Mouse (Mus musculus) forebrain, embryonic 10.5 days (tissue): ENCODE results near the gene Fryl. TPM values are rescaled to one million over a fixed set of nuclear protein-coding genes. Genes with fewer than 3 reads are reported as not detected.

Experiments
- DNase-seq: peaks from one replicate; pipeline ENCODE4 v3.0.0-alpha.2; 2017; ENCODE audit warnings: low spot score; ENCODE audit errors: extremely low spot score
- H3K27ac ChIP-seq: fragments of 300-500 bp; sonication (generic); 2 replicates; pipeline ENCODE4 v1.5.1; 2016; ENCODE audit warnings: mild to moderate bottlenecking
- H3K27me3 ChIP-seq: fragments of 300-500 bp; sonication (generic); 2 replicates; pipeline ENCODE4 v1.6.1; 2016; ENCODE audit warnings: mild to moderate bottlenecking; ENCODE audit not compliant: poor library complexity, severe bottlenecking
- H3K36me3 ChIP-seq: fragments of 300-500 bp; sonication (generic); replicated peaks from 2 replicates; pipeline ENCODE4 v1.6.1; 2016; ENCODE audit warnings: mild to moderate bottlenecking, moderate library complexity
- H3K4me1 ChIP-seq: fragments of 300-500 bp; sonication (generic); 2 replicates; pipeline ENCODE4 v1.6.1; 2016
- H3K4me3 ChIP-seq: fragments of 300-500 bp; sonication (generic); 2 replicates; pipeline ENCODE4 v1.5.1; 2016; ENCODE audit warnings: mild to moderate bottlenecking, moderate library complexity
- H3K9me3 ChIP-seq: fragments of 300-500 bp; sonication (generic); 2 replicates; pipeline ENCODE4 v1.6.1; 2016; ENCODE audit warnings: mild to moderate bottlenecking, moderate library complexity
- WGBS: fragments of 180-500 bp; shearing (Covaris S2); methylation state at CpG from one replicate; pipeline ENCODE4 v1.1.7; 2016; 5-methylcytosine and 5-hydroxymethylcytosine counted together
- polyA plus RNA-seq: library from polyadenylated mRNA; unstranded; fragments of >200 nt; fragmentation: Nextera tagmentation; extraction: Ambion mirVana; gene quantifications from 2 replicates; pipeline ENCODE4 v1.2.1, GENCODE M21; 2016

The Fryl gene
- polyA plus RNA-seq, 1 experiment from 2014 or later: 28.0 TPM

DNA sequence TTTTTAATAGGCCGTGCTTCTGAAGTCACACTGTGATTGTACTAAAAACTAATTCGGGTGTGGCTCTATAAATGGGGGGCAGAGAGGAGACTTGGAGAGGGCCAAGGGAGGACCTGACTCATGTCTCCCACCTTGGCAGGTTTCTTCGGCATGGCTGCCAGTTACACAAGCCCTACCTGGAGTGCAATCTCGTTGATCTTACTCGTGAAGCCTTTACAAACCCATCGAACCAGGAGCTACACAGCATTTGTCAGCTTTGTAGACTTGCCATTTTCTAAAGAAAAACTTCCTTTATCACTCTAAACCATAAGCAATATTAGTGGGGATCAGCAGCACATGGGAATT, 45.5 kb downstream of the Fryl start:
- no peak for DNase-seq
- no peaks in the 10 kb centered on the region for H3K27me3 ChIP-seq
- 93% methylated on average over 6 of the region's 6 CpGs for WGBS
- peaks cover 51% of the 10 kb centered on the region for H3K36me3 ChIP-seq
- H3K4me3 ChIP-seq: no peak overlapping the region
- H3K4me1 ChIP-seq: peaks cover 23% of the 10 kb centered on the region
- no peak overlapping the region for H3K27ac ChIP-seq
- no peaks in the 10 kb centered on the region for H3K9me3 ChIP-seq

DNA sequence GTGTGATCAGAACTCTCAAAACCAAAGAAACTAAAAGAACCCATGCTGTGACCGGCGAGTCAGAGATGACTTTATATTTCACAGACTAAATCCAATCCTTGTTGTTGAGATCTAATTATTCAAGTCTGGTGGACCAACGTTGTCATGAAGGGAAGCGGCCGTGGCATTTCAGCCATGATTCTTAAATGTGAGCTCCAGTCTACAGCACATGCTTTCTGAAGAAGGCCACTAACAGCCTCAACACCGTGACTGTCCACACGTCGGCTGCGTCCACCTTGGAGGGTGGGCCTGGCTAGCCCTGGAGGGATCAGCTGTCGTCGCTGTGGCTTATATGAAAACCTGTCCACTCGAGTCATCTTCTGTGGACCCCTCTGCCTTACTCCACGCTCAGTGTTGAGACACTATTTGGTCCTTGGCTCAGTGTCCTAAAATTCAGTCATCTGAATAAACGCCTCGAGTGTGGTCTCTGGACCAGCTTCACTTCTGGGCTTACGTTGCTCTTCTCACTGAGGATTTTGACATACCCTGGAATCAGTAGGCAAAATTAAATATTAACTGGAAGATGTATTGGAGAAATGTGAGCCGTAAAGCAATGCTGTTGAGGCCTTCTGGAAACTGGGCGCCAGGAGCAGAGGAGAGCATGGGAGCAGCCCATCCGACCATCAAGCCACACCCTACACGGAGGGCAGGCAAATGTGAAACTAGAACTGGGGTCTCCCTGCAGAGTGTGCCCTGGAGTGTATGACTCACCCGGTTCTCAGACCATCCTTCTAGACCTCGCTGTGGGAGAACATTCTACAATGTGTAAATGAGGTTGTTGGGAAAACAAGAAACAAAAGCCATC, 46.1 kb downstream of the Fryl start:
- Histone ChIP-seq H3K27me3 (no peaks in the 10 kb centered on the region), H3K9me3 (no peaks in the 10 kb centered on the region), H3K4me1 (peaks cover 23% of the 10 kb centered on the region), H3K27ac (no peak overlapping the region), H3K36me3 (peaks cover 51% of the 10 kb centered on the region), H3K4me3 (no peak overlapping the region)
- 94% methylated on average over 22 of the region's 22 CpGs for WGBS
- no peak for DNase-seq

DNA sequence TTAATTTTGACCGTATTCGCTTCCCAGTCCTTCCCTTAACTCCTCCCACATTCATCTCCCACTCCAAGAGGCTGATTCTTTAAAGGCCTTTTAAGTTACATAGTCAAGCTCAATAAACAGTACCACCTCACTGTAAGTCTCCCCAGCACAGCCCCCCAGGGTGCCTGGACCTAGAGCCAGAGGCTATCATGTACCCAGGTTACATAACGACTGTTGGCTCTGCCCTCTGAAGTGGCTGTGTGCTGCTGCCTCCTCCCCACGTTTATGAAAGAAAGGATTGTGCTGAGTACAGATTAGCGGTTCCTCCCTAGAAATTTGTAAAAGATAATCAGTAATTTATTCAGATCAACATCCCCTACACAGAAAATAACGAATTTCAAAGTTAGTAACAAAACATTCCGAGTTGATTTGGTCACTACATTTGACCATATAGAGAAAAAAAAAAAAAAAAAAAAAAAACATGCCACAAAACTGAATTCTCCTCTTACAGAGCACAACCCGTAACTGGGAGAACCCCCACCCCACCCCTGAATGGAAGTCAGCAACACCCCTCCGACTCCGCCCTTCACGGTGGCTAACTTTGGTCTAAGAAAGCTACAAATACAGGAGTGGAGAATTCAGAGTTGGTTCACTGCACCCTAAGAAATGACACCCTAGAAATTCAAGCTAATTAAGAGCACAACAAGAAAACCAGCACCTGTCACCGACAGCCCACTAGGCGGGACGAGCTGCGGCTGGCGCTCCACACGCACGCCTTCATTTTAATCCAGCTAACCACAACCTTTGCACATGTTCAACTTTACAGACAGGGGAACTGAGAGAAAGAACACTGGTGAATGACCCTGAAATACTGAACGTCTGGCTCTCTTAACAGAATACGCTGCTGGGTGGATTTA, 47.0 kb downstream of the Fryl start:
- WGBS: 76% methylated on average over 20 of the region's 20 CpGs
- Histone ChIP-seq H3K27me3 (no peaks in the 10 kb centered on the region), H3K27ac (0 out of 2 replicates have a peak overlapping the region, but pooled peaks have one; percentile 44), H3K36me3 (peaks cover 52% of the 10 kb centered on the region), H3K4me3 (no peak overlapping the region), H3K4me1 (peaks cover 23% of the 10 kb centered on the region), H3K9me3 (no peaks in the 10 kb centered on the region)
- no peak for DNase-seq

DNA sequence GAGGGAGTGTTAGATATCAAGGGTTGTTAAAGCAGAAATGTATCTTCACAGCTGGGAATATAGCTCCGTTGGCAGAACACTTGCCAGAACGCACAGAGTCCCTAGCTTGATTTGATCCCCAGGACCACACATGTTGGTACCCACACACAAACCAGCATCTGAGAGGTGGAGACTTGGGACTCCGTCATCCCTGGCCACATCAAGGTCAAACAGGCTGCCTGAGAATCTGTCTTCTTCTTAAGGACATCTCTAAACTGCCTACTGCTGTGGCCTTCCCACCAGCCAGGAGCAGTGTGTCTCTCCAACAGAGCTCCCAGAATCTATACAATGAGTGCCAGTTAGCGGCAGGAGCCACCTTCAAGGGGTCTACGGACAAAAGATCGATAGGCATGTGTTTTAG, 47.8 kb downstream of the Fryl start:
- Histone ChIP-seq H3K27ac (0 out of 2 replicates have a peak overlapping the region, but pooled peaks have one; percentile 44), H3K36me3 (peaks cover 52% of the 10 kb centered on the region), H3K27me3 (no peaks in the 10 kb centered on the region), H3K9me3 (no peaks in the 10 kb centered on the region), H3K4me3 (no peak overlapping the region), H3K4me1 (peaks cover 23% of the 10 kb centered on the region)
- no peak for DNase-seq
- 86% methylated on average over 6 of the region's 6 CpGs for WGBS

DNA sequence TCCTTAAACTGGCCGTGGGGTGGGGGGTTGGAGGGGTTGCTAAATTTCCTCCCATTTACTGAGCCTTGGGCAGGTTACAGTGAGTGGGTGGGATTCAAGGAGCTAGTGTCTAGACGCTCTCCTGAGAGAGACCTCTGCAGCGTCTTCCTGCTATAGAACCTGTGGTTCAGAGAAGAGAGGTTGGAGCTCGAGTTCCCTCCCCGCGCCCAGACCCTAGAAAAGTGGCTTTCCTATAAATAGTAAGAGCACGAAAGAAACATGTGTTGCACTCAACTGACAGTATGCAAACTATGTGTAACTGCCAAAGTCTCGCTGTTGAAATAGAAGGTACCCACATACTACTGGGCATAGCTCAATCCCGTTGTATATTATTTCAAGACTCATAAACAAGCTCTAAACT, 49.7 kb downstream of the Fryl start:
- no peak overlapping the region for H3K27ac ChIP-seq
- H3K4me3 ChIP-seq: no peak overlapping the region
- WGBS: 90% methylated on average over 9 of the region's 9 CpGs
- H3K4me1 ChIP-seq: peaks cover 23% of the 10 kb centered on the region
- peaks cover 36% of the 10 kb centered on the region for H3K36me3 ChIP-seq
- H3K27me3 ChIP-seq: no peaks in the 10 kb centered on the region
- DNase-seq: no peak
- H3K9me3 ChIP-seq: no peaks in the 10 kb centered on the region

DNA sequence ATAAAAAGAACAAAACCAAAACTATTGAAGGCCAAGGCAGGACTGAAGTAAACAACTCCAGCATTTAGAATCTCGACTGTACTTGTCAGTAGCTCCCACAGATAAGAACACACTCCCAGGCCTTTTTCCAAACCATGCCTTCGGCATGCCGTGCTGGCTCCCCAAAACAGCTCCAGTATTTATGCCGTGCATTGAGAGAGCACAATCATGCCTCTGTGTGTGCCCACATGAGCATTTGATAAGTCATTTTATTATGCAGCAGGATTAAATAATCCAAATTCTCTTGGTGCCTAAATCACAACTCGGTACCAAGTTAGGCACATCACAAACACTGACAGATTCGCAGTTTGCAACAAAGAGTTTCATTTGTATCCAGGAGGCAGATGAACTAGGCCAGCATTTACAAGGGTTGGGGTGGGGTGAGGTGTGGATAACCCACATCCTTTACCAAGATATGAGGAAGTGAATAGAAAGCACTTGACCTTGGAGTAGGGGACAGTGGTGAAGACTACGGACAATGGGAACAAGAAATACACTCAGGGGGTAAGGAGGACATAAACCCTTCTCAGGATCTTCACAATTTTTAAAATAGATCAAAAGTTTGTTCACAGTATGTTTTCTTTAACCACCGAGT, 50.3 kb downstream of the Fryl start:
- DNase-seq: no peak
- WGBS: 89% methylated on average over 8 of the region's 8 CpGs
- H3K27ac ChIP-seq: no peak overlapping the region
- no peak overlapping the region for H3K4me3 ChIP-seq
- H3K9me3 ChIP-seq: no peaks in the 10 kb centered on the region
- H3K4me1 ChIP-seq: peaks cover 23% of the 10 kb centered on the region
- H3K27me3 ChIP-seq: no peaks in the 10 kb centered on the region
- peaks cover 36% of the 10 kb centered on the region for H3K36me3 ChIP-seq

DNA sequence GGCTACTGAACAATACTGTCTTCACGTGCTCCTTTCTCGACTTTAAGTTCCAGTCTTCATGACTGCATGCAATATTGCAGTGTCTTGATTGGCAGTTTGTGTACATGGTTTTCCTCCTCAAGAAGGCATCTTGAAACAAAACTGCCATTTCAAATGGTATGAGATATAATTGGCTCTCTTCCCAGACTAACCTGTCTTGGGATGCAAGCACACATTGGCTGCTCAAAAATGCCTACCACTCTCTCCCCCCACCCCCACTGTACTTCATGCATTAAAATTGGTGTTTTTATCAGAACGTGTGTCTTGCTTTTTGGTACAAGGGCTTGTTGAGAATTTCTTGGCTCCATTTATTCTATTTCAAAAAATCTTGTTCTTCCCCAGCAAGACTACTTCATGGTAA, 51.4 kb downstream of the Fryl start:
- Histone ChIP-seq H3K4me1 (peaks cover 16% of the 10 kb centered on the region), H3K36me3 (peaks cover 26% of the 10 kb centered on the region), H3K27ac (no peak overlapping the region), H3K9me3 (no peaks in the 10 kb centered on the region), H3K27me3 (no peaks in the 10 kb centered on the region), H3K4me3 (no peak overlapping the region)
- DNase-seq: no peak
- WGBS: 95% methylated on average over 3 of the region's 3 CpGs

DNA sequence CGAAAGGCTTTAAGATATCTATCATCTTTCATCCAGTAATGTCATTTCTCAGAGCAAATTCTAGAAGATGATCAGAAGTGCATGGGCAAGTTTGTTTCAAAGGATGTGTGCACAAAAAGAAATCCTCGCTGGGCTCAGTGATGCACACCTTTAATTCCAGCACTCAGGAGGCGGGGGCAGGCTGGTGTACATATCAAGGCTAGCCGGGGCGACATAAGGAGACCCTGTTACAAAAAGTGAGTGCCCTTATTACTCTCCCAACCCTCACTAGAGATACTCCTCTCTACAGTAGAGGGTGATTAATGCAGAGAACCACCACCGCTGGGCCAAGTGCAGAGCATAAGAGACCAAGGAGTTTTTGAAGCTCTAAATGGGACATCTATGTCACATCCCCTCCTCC, 53.9 kb downstream of the Fryl start:
- DNase-seq: no peak
- Histone ChIP-seq H3K27me3 (no peaks in the 10 kb centered on the region), H3K36me3 (peaks cover 22% of the 10 kb centered on the region), H3K9me3 (0 out of 2 replicates have a peak, but pooled peaks cover 3% of the 10 kb centered on the region), H3K4me1 (no peaks in the 10 kb centered on the region), H3K27ac (no peak overlapping the region), H3K4me3 (no peak overlapping the region)
- 96% methylated on average over 6 of the region's 6 CpGs for WGBS

DNA sequence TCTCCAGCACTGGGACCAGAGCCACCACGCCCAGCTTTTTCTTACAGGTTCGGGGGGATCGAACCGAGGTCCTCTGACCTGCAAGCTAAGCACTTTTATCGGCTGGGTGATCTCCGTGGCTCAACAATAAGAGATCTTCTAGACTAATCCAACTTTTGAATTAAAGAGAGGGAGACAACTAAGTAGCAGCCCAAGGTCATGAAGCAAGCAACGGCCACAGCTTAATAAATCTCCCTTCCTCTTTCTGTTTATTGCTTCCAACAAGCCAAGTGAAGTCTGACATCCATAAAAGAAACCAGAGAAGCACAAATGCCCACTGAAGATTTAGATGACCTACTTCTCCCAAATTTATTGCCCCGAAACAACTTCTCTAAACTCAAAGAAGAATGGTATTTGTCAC, 54.3 kb downstream of the Fryl start:
- no peak overlapping the region for H3K27ac ChIP-seq
- H3K36me3 ChIP-seq: peaks cover 22% of the 10 kb centered on the region
- no peaks in the 10 kb centered on the region for H3K27me3 ChIP-seq
- 0 out of 2 replicates have a peak, but pooled peaks cover 3% of the 10 kb centered on the region for H3K9me3 ChIP-seq
- no peak overlapping the region for H3K4me3 ChIP-seq
- 92% methylated on average over 8 of the region's 8 CpGs for WGBS
- H3K4me1 ChIP-seq: no peaks in the 10 kb centered on the region
- DNase-seq: no peak

DNA sequence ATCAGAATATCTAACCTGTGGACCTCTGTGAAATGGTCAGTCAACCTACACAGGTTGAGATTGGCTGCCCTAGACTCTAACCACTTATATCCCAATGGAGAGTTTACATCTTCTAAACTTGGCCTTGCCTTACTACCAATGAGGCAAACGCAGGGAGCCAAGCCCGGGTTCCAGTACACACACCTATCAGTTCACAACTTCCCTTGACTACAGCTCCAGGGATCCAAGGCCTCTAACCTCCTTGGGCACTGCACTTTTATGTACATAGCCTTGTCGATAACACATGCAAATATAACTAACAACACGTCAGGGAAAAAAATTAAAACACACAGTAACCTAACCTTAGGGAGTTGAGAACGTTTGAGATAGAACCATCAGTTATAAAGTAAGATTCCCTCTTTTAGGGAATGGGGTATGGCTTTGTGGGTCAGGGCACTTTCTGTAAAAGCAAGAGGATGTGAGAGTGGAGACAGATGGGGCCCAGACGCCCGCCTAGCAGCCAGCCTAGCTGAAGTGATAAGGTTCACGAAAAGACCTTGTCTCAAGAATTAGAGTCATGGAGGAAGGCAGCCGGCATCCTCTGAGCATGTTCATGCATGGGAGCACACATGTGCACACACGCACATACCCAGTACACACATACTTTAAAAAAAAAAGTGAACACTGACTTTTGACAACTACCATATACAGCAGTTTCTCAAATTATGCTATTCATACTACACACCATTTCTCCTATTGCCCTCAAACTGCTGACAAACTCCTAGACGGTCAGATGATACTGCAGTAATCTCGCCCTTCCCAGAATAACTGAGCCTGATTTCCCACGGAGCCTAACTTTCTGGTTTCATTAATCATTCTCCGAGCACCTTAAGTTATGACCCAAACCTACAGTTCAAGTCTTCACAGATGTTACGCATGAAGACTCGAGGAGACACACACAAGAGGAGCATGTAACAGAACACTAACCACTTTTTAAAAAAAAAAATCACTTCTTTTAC, 55.7 kb downstream of the Fryl start:
- Histone ChIP-seq H3K9me3 (0 out of 2 replicates have a peak, but pooled peaks cover 3% of the 10 kb centered on the region), H3K4me3 (no peak overlapping the region), H3K4me1 (no peaks in the 10 kb centered on the region), H3K27ac (no peak overlapping the region), H3K36me3 (peaks cover 22% of the 10 kb centered on the region), H3K27me3 (no peaks in the 10 kb centered on the region)
- no peak for DNase-seq
- WGBS: 92% methylated on average over 16 of the region's 16 CpGs

DNA sequence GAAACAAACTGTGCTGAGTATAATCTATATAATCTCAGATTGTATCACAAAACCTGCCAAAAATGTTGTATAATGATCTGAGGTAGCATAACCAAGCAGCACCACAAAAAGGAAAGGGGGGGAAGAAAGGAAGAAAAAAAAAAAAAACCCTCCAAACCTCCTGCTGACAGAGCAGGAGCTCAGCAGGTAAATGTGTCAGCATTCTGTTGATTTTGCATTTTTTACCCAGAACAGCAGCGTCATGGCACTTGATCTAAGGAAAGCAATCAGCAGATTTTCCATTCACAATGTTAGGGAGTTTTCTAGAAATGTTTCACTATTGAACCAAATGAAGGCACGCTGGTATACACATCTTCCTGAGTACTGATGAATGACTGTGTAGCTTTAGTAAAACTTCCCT, 56.8 kb downstream of the Fryl start:
- Histone ChIP-seq H3K27me3 (no peaks in the 10 kb centered on the region), H3K27ac (no peak overlapping the region), H3K4me1 (no peaks in the 10 kb centered on the region), H3K4me3 (no peak overlapping the region), H3K36me3 (peaks cover 19% of the 10 kb centered on the region), H3K9me3 (0 out of 2 replicates have a peak, but pooled peaks cover 3% of the 10 kb centered on the region)
- DNase-seq: no peak
- 88% methylated on average over 2 of the region's 2 CpGs for WGBS

DNA sequence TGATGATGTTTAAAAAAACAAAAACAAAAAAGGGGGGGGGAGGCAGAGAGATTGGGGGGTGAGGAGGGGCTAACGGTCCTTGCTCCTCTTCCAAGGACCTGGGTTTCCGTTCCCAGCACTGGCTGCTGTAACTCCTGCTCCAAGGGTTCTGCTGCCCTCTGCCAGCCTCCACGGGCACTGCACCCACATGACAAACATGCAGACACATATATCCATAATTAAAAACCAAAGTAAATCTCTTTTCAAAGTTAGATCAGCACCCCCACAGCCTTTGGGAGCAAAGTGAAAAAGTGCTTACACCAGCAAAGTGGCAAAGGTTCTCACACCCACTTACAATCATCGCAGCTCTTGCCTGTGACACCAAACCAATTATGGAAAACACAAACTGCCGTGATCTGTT, 57.7 kb downstream of the Fryl start:
- WGBS: 93% methylated on average over 5 of the region's 5 CpGs
- DNase-seq: no peak
- Histone ChIP-seq H3K36me3 (peaks cover 20% of the 10 kb centered on the region), H3K4me1 (peaks cover 3% of the 10 kb centered on the region; the same call in 1 of the 2 replicates), H3K27ac (no peak overlapping the region), H3K9me3 (0 out of 2 replicates have a peak, but pooled peaks cover 3% of the 10 kb centered on the region), H3K27me3 (no peaks in the 10 kb centered on the region), H3K4me3 (no peak overlapping the region)
